Mouse (Mus musculus): ENCODE results near the gene Lias. TPM values are rescaled to one million over a fixed set of nuclear protein-coding genes. Genes with fewer than 3 reads are reported as not detected.

Lias gene
- 54.4 and 55.3 TPM in 2 replicates for polyA plus RNA-seq (2015; fragmentation: Nextera tagmentation; extraction: Ambion mirVana)

- no peaks in the 10 kb centered on the region for H3K9me3 ChIP-seq (replicated peaks)
- under 1% methylated on average over 83 of the region's 83 CpGs for WGBS
- ATAC-seq (replicated peaks; ENCODE audit: insufficient number of reproducible peaks, insufficient read depth, low FRiP score, low read depth), result peak; percentile 95
- H3K27me3 ChIP-seq, result no peaks in the 10 kb centered on the region
- H3K4me1 ChIP-seq (replicated peaks), result peaks cover 14% of the 10 kb centered on the region
- peaks cover 44% of the 10 kb centered on the region for H3K36me3 ChIP-seq
- peak within 1 kb of the TSS; percentile 88 for H3K27ac ChIP-seq
- H3K9ac ChIP-seq, result peak within 1 kb of the TSS; percentile 99
- peak within 1 kb of the TSS; percentile 68 for H3K4me2 ChIP-seq
- H3K4me3 ChIP-seq, result peak within 1 kb of the TSS; percentile 97
Observed at GRCm38 (mm10) chr5:65390648-65391644, at the start of gene Lias, which contains the start of gene Rpl9. Gene Lias (plus strand): TSS chr5:65391497. Gene Rpl9 (minus strand): TSS chr5:65391444.

GRCm38 (mm10) chr5:65348168-65348567, 43.1 kb upstream of the Lias start, which contains the start of gene Klb:
Gene Klb (plus strand): TSS chr5:65348314.
- peaks cover 9% of the 10 kb centered on the region; the same call in 1 of the 2 replicates for H3K4me1 ChIP-seq (replicated peaks)
- H3K36me3 ChIP-seq, result no peaks in the 10 kb centered on the region
- peak within 1 kb of the TSS; percentile 29 for H3K4me3 ChIP-seq
- 45% methylated on average over 15 of the region's 15 CpGs for WGBS
- no peak within 1 kb of the TSS for H3K27ac ChIP-seq
- ATAC-seq (replicated peaks; ENCODE audit: insufficient number of reproducible peaks, insufficient read depth, low FRiP score, low read depth), result no peak
- no peaks in the 10 kb centered on the region for H3K9me3 ChIP-seq (replicated peaks)
- peak within 1 kb of the TSS; percentile 31; the same call in 1 of the 2 replicates for H3K9ac ChIP-seq
- H3K4me2 ChIP-seq, result peak within 1 kb of the TSS; percentile 51
- no peaks in the 10 kb centered on the region for H3K27me3 ChIP-seq

GRCm38 (mm10) chr5:65350508-65350907, 40.8 kb upstream of the Lias start:
- no peak for ATAC-seq (replicated peaks; ENCODE audit: insufficient number of reproducible peaks, insufficient read depth, low FRiP score, low read depth)
- no peak overlapping the region for H3K4me3 ChIP-seq
- WGBS, result 71% methylated on average over 10 of the region's 10 CpGs
- no peaks in the 10 kb centered on the region for H3K36me3 ChIP-seq
- no peak overlapping the region for H3K4me2 ChIP-seq
- no peak overlapping the region for H3K9ac ChIP-seq
- peaks cover 9% of the 10 kb centered on the region; the same call in 1 of the 2 replicates for H3K4me1 ChIP-seq (replicated peaks)
- no peaks in the 10 kb centered on the region for H3K9me3 ChIP-seq (replicated peaks)
- no peaks in the 10 kb centered on the region for H3K27me3 ChIP-seq
- no peak overlapping the region for H3K27ac ChIP-seq

GRCm38 (mm10) chr5:65354097-65354496, 37.2 kb upstream of the Lias start:
- Histone ChIP-seq H3K4me1 (replicated peaks) (no peaks in the 10 kb centered on the region), H3K4me3 (no peak overlapping the region), H3K9me3 (replicated peaks) (no peaks in the 10 kb centered on the region), H3K27me3 (no peaks in the 10 kb centered on the region), H3K27ac (no peak overlapping the region), H3K36me3 (no peaks in the 10 kb centered on the region), H3K4me2 (no peak overlapping the region), H3K9ac (no peak overlapping the region)
- no peak for ATAC-seq (replicated peaks; ENCODE audit: insufficient number of reproducible peaks, insufficient read depth, low FRiP score, low read depth)
- 70% methylated on average over 3 of the region's 3 CpGs for WGBS

- no peak for ATAC-seq (replicated peaks; ENCODE audit: insufficient number of reproducible peaks, insufficient read depth, low FRiP score, low read depth)
- Histone ChIP-seq H3K9me3 (replicated peaks) (no peaks in the 10 kb centered on the region), H3K4me2 (no peak overlapping the region), H3K4me3 (no peak overlapping the region), H3K4me1 (replicated peaks) (no peaks in the 10 kb centered on the region), H3K36me3 (no peaks in the 10 kb centered on the region), H3K27me3 (no peaks in the 10 kb centered on the region), H3K9ac (no peak overlapping the region), H3K27ac (no peak overlapping the region)
- 69% methylated on average over 5 of the region's 5 CpGs for WGBS
Observed at GRCm38 (mm10) chr5:65354985-65355384, 36.3 kb upstream of the Lias start.

GRCm38 (mm10) chr5:65356851-65357250, 34.4 kb upstream of the Lias start:
- H3K36me3 ChIP-seq, result no peaks in the 10 kb centered on the region
- no peaks in the 10 kb centered on the region for H3K27me3 ChIP-seq
- H3K4me2 ChIP-seq, result no peak overlapping the region
- H3K9ac ChIP-seq, result no peak overlapping the region
- no peaks in the 10 kb centered on the region for H3K4me1 ChIP-seq (replicated peaks)
- no peaks in the 10 kb centered on the region for H3K9me3 ChIP-seq (replicated peaks)
- 76% methylated on average over 6 of the region's 6 CpGs for WGBS
- H3K27ac ChIP-seq, result no peak overlapping the region
- H3K4me3 ChIP-seq, result no peak overlapping the region
- ATAC-seq (replicated peaks; ENCODE audit: insufficient number of reproducible peaks, insufficient read depth, low FRiP score, low read depth), result no peak

- H3K36me3 ChIP-seq, result no peaks in the 10 kb centered on the region
- H3K9me3 ChIP-seq (replicated peaks), result no peaks in the 10 kb centered on the region
- H3K4me1 ChIP-seq (replicated peaks), result no peaks in the 10 kb centered on the region
- ATAC-seq (replicated peaks; ENCODE audit: insufficient number of reproducible peaks, insufficient read depth, low FRiP score, low read depth), result no peak
- H3K4me3 ChIP-seq, result no peak overlapping the region
- 76% methylated on average over 3 of the region's 3 CpGs for WGBS
- no peaks in the 10 kb centered on the region for H3K27me3 ChIP-seq
- no peak overlapping the region for H3K9ac ChIP-seq
- no peak overlapping the region for H3K4me2 ChIP-seq
- no peak overlapping the region for H3K27ac ChIP-seq
Observed at GRCm38 (mm10) chr5:65357771-65358170, 33.5 kb upstream of the Lias start.

- WGBS, result 59% methylated on average over 11 of the region's 11 CpGs
Observed at GRCm38 (mm10) chr5:65367837-65368236, 23.5 kb upstream of the Lias start.

GRCm38 (mm10) chr5:65371551-65371950, 19.7 kb upstream of the Lias start:
- H3K27ac ChIP-seq, result no peak overlapping the region
- ATAC-seq (replicated peaks; ENCODE audit: insufficient number of reproducible peaks, insufficient read depth, low FRiP score, low read depth), result no peak
- no peak overlapping the region for H3K4me3 ChIP-seq
- no peaks in the 10 kb centered on the region for H3K36me3 ChIP-seq
- H3K4me2 ChIP-seq, result no peak overlapping the region
- H3K9me3 ChIP-seq (replicated peaks), result no peaks in the 10 kb centered on the region
- no peak overlapping the region for H3K9ac ChIP-seq
- 92% methylated on average over 7 of the region's 7 CpGs for WGBS
- no peaks in the 10 kb centered on the region for H3K4me1 ChIP-seq (replicated peaks)
- H3K27me3 ChIP-seq, result no peaks in the 10 kb centered on the region

More at GRCm38 (mm10) chr5:65367837-65368236, 23.5 kb upstream of the Lias start:
- Histone ChIP-seq H3K4me1 (replicated peaks) (no peaks in the 10 kb centered on the region), H3K9ac (no peak overlapping the region), H3K27me3 (no peaks in the 10 kb centered on the region), H3K9me3 (replicated peaks) (no peaks in the 10 kb centered on the region), H3K27ac (no peak overlapping the region), H3K36me3 (no peaks in the 10 kb centered on the region), H3K4me3 (no peak overlapping the region), H3K4me2 (no peak overlapping the region)
- no peak for ATAC-seq (replicated peaks; ENCODE audit: insufficient number of reproducible peaks, insufficient read depth, low FRiP score, low read depth)

GRCm38 (mm10) chr5:65374746-65375145, 16.6 kb upstream of the Lias start:
- no peak overlapping the region for H3K27ac ChIP-seq
- no peak for ATAC-seq (replicated peaks; ENCODE audit: insufficient number of reproducible peaks, insufficient read depth, low FRiP score, low read depth)
- no peaks in the 10 kb centered on the region for H3K27me3 ChIP-seq
- H3K9me3 ChIP-seq (replicated peaks), result no peaks in the 10 kb centered on the region
- 76% methylated on average over 7 of the region's 7 CpGs for WGBS
- H3K4me2 ChIP-seq, result no peak overlapping the region
- H3K9ac ChIP-seq, result no peak overlapping the region
- no peaks in the 10 kb centered on the region for H3K36me3 ChIP-seq
- no peak overlapping the region for H3K4me3 ChIP-seq
- H3K4me1 ChIP-seq (replicated peaks), result no peaks in the 10 kb centered on the region

- Histone ChIP-seq H3K4me1 (replicated peaks) (peaks cover 14% of the 10 kb centered on the region), H3K4me2 (no peak overlapping the region), H3K9me3 (replicated peaks) (no peaks in the 10 kb centered on the region), H3K27ac (no peak overlapping the region), H3K27me3 (no peaks in the 10 kb centered on the region), H3K9ac (no peak overlapping the region), H3K4me3 (no peak overlapping the region), H3K36me3 (peaks cover 38% of the 10 kb centered on the region)
- ATAC-seq (replicated peaks; ENCODE audit: insufficient number of reproducible peaks, insufficient read depth, low FRiP score, low read depth), result no peak
- 74% methylated on average over 2 of the region's 2 CpGs for WGBS
Observed at GRCm38 (mm10) chr5:65385704-65386103, 5.6 kb upstream of the Lias start.

Data from heart, embryonic 15.5 days (tissue).